Mouse (Mus musculus) liver, postnatal 0 days (tissue): ENCODE data around the gene Me3. TPM values are rescaled to one million over a fixed set of nuclear protein-coding genes. Genes with fewer than 3 reads are reported as not detected.

ENCODE experiments used
- ATAC-seq: fragments of 200-750 bp; cut with Nextera tagmentation; 2 replicates; pipeline ENCODE4 v1.8.0; 2017; ENCODE audit warnings: mild to moderate bottlenecking, moderate library complexity
- DNase-seq: peaks from one replicate; pipeline ENCODE4 v3.0.0-alpha.2; 2016
- H3K27ac ChIP-seq: fragments of 300-500 bp; sonication (generic); 2 replicates; pipeline ENCODE4 v1.5.1; 2014; ENCODE audit warnings: antibody characterized with exemption, moderate library complexity, mild to moderate bottlenecking, low read depth
- H3K27me3 ChIP-seq: fragments of 300-500 bp; sonication (generic); 2 replicates; pipeline ENCODE4 v1.6.1; 2014; ENCODE audit warnings: low read length, control low read depth, mixed read lengths; ENCODE audit not compliant: insufficient read depth
- H3K36me3 ChIP-seq: fragments of 300-500 bp; sonication (generic); replicated peaks from 2 replicates; pipeline ENCODE4 v1.6.1; 2014; ENCODE audit warnings: mild to moderate bottlenecking, control low read depth, low read length, moderate library complexity, mixed read lengths; ENCODE audit not compliant: insufficient read depth
- H3K4me1 ChIP-seq: fragments of 300-500 bp; sonication (generic); 2 replicates; pipeline ENCODE4 v1.6.1; 2014; ENCODE audit warnings: antibody characterized with exemption, mild to moderate bottlenecking, control low read depth; ENCODE audit not compliant: insufficient read depth
- H3K4me2 ChIP-seq: fragments of 300-500 bp; sonication (generic); 2 replicates; pipeline ENCODE4 v1.6.1; 2014; ENCODE audit warnings: low read depth, mild to moderate bottlenecking, low read length, moderate library complexity, mixed read lengths
- H3K4me3 ChIP-seq: fragments of 300-500 bp; sonication (generic); 2 replicates; pipeline ENCODE4 v1.5.1; 2014; ENCODE audit warnings: low read depth, low read length
- H3K9ac ChIP-seq: fragments of 300-500 bp; sonication (generic); replicated peaks from 2 replicates; pipeline ENCODE4 v1.6.1; 2014; ENCODE audit warnings: mild to moderate bottlenecking, moderate library complexity
- H3K9me3 ChIP-seq: fragments of 300-500 bp; sonication (generic); 2 replicates; pipeline ENCODE4 v1.6.1; 2016; ENCODE audit warnings: mild to moderate bottlenecking, control low read depth, low read length, mixed read lengths
- CTCF ChIP-seq: sonication (generic); IDR thresholded peaks from 2 replicates; pipeline ENCODE4 v1.5.1; 2016; ENCODE audit warnings: antibody characterized with exemption, low read depth
- EP300 ChIP-seq: IDR thresholded peaks from 2 replicates; pipeline ENCODE4 v1.6.1; 2016; ENCODE audit warnings: antibody characterized with exemption, low read depth, mild to moderate bottlenecking
- WGBS: fragments of 180-500 bp; shearing (Covaris S2); extraction: QIAGEN DNeasy Blood & Tissue Kit; methylation state at CpG from one replicate; pipeline ENCODE4 v1.1.7; 2014; ENCODE audit not compliant: insufficient replicate concordance; 5-methylcytosine and 5-hydroxymethylcytosine counted together
- polyA plus RNA-seq: library from polyadenylated mRNA; unstranded; fragments of >200 nt; fragmentation: Nextera tagmentation; extraction: Ambion mirVana; gene quantifications from 2 replicates; pipeline ENCODE4 v1.2.1, GENCODE M21; 2015

Gene Me3
- polyA plus RNA-seq, 1 experiment from 2014 or later: 0.34 TPM

- Histone ChIP-seq H3K9ac (no peak overlapping the region), H3K36me3 (no peaks in the 10 kb centered on the region), H3K27me3 (no peaks in the 10 kb centered on the region), H3K27ac (no peak overlapping the region), H3K4me2 (no peak overlapping the region), H3K4me1 (no peaks in the 10 kb centered on the region), H3K9me3 (no peaks in the 10 kb centered on the region), H3K4me3 (no peak overlapping the region)
- no peak for TF ChIP-seq CTCF
- TF ChIP-seq EP300: no peak
- ATAC-seq (no peak), DNase-seq (no peak)
- WGBS: 85% methylated on average over 6 of the region's 6 CpGs
These were observed 24.9 kb upstream of the Me3 start for GRCm38 (mm10) chr7:89607329-89607728.

DNA sequence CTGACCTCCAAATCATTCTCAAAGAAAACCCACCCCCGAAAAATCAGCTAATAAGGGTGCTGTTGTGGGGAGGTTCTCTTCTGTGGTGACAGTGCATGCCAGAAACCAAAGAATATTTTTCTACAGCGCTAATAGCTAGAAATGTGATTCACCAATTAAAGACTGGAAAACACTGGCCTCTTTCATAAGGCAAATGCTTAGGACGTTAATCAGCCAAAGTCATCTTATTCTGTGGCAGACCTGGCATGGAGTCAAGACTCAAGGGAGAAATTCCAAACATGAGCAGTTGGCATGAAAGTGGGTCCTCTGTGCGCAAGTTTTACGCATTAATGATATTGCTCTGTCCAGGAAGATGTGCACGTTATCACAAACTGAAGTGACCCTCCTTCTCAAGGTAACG, 21.0 kb upstream of the Me3 start:
- no peak for TF ChIP-seq CTCF
- TF ChIP-seq EP300: no peak

GRCm38 (mm10) chr7:89616235-89616634, 16.0 kb upstream of the Me3 start:
- TF ChIP-seq CTCF (no peak), EP300 (no peak)
- H3K4me2 ChIP-seq: no peak overlapping the region
- no peaks in the 10 kb centered on the region for H3K4me1 ChIP-seq
- H3K27me3 ChIP-seq: no peaks in the 10 kb centered on the region
- no peaks in the 10 kb centered on the region for H3K9me3 ChIP-seq
- 76% methylated on average over 6 of the region's 6 CpGs for WGBS
- DNase-seq (no peak), ATAC-seq (no peak)
- H3K4me3 ChIP-seq: no peak overlapping the region
- H3K27ac ChIP-seq: no peak overlapping the region
- H3K36me3 ChIP-seq: no peaks in the 10 kb centered on the region
- no peak overlapping the region for H3K9ac ChIP-seq

More for the DNA sequence above, 21.0 kb upstream of the Me3 start:
- H3K9me3 ChIP-seq: no peaks in the 10 kb centered on the region
- no peak overlapping the region for H3K9ac ChIP-seq
- ATAC-seq (no peak), DNase-seq (no peak)
- H3K27ac ChIP-seq: no peak overlapping the region
- WGBS: 85% methylated on average over 7 of the region's 7 CpGs
- H3K4me2 ChIP-seq: no peak overlapping the region
- H3K4me3 ChIP-seq: no peak overlapping the region
- H3K36me3 ChIP-seq: no peaks in the 10 kb centered on the region
- no peaks in the 10 kb centered on the region for H3K4me1 ChIP-seq
- no peaks in the 10 kb centered on the region for H3K27me3 ChIP-seq

DNA sequence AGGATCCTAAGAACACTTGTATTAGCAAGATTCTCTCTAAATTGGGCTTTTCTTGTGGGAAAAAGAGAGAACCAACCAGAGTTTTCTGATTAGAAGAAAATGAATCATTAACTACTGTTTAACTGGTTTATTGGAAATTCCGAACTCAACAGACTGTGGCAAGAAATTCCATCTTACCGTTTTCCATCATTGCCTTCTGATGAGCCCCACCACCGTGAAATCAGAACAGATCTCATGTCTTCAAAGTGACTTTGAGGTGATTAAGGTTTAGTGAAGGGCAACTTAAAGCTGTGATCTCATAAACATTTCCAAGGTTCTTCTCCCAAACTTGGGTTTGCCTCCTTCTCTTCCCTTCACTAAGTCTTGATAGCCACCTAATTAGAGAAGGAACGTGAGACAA, 8.9 kb upstream of the Me3 start:
- Histone ChIP-seq H3K27ac (no peak overlapping the region), H3K9me3 (no peaks in the 10 kb centered on the region), H3K9ac (no peak overlapping the region), H3K36me3 (no peaks in the 10 kb centered on the region), H3K4me3 (no peak overlapping the region), H3K4me1 (no peaks in the 10 kb centered on the region), H3K27me3 (no peaks in the 10 kb centered on the region), H3K4me2 (no peak overlapping the region)
- TF ChIP-seq EP300: no peak
- no peak for TF ChIP-seq CTCF
- WGBS: 79% methylated on average over 4 of the region's 4 CpGs
- ATAC-seq (no peak), DNase-seq (no peak)

GRCm38 (mm10) chr7:89627393-89627792, 4.8 kb upstream of the Me3 start:
- no peaks in the 10 kb centered on the region; the same call in 1 of the 2 replicates for H3K27me3 ChIP-seq
- H3K36me3 ChIP-seq: no peaks in the 10 kb centered on the region
- no peaks in the 10 kb centered on the region for H3K9me3 ChIP-seq
- DNase-seq: no peak
- no peak overlapping the region for H3K4me2 ChIP-seq
- TF ChIP-seq CTCF: no peak
- no peak for TF ChIP-seq EP300
- H3K9ac ChIP-seq: no peak overlapping the region
- H3K27ac ChIP-seq: no peak overlapping the region
- H3K4me1 ChIP-seq: no peaks in the 10 kb centered on the region
- H3K4me3 ChIP-seq: no peak overlapping the region
- no peak for ATAC-seq

- Histone ChIP-seq H3K36me3 (no peaks in the 10 kb centered on the region), H3K9ac (no peak overlapping the region), H3K4me1 (peaks cover 5% of the 10 kb centered on the region; the same call in 1 of the 2 replicates), H3K4me2 (no peak overlapping the region), H3K9me3 (no peaks in the 10 kb centered on the region), H3K27me3 (peaks cover 4% of the 10 kb centered on the region; the same call in 1 of the 2 replicates), H3K27ac (no peak overlapping the region), H3K4me3 (no peak overlapping the region)
- TF ChIP-seq EP300 (no peak), CTCF (no peak)
- DNase-seq (no peak), ATAC-seq (no peak)
- 28% methylated on average over 2 of the region's 2 CpGs for WGBS
These were observed 4.2 kb upstream of the Me3 start for GRCm38 (mm10) chr7:89628006-89628405.

DNA sequence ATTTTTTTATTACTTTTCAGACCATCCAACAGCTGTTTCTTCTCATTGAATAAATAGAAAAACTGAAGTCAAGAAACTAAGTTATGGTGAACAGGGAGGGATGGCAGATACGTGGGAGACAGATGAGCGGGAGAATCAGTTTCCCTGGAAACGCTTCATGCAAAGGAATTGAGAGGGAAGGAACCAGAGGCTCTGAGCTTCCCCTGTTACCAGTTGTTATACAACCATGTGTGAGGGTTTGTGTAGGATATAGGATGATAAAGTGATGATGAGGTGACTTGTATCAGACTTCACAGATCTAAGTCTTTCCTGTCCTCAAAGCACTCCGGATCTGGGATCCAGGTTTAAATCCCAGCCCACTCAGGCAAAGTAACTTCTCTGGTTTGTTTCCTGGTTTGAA, 3.2 kb upstream of the Me3 start:
- no peak for DNase-seq
- peaks cover 8% of the 10 kb centered on the region; the same call in 1 of the 2 replicates for H3K27me3 ChIP-seq
- peaks cover 7% of the 10 kb centered on the region; the same call in 1 of the 2 replicates for H3K4me1 ChIP-seq
- H3K36me3 ChIP-seq: no peaks in the 10 kb centered on the region
- WGBS: 63% methylated on average over 4 of the region's 4 CpGs
- H3K4me3 ChIP-seq: no peak overlapping the region
- no peak overlapping the region for H3K9ac ChIP-seq
- H3K9me3 ChIP-seq: no peaks in the 10 kb centered on the region
- H3K27ac ChIP-seq: no peak overlapping the region
- no peak overlapping the region for H3K4me2 ChIP-seq
- TF ChIP-seq CTCF (no peak), EP300 (no peak)
- no peak for ATAC-seq
